Mouse (Mus musculus) CD4-positive naive resting alpha-beta T cell, adult 57 days (primary cell): Measurements from ENCODE around the gene Krtap17-1. TPM values are rescaled to one million over a fixed set of nuclear protein-coding genes. Genes with fewer than 3 reads are reported as not detected.

Experiments used
- total RNA-seq: library from RNA; stranded (reverse); gene quantifications from one replicate; pipeline ENCODE4 v1.2.4, GENCODE M21; 2023

Gene Krtap17-1
- not detected for total RNA-seq

DNA sequence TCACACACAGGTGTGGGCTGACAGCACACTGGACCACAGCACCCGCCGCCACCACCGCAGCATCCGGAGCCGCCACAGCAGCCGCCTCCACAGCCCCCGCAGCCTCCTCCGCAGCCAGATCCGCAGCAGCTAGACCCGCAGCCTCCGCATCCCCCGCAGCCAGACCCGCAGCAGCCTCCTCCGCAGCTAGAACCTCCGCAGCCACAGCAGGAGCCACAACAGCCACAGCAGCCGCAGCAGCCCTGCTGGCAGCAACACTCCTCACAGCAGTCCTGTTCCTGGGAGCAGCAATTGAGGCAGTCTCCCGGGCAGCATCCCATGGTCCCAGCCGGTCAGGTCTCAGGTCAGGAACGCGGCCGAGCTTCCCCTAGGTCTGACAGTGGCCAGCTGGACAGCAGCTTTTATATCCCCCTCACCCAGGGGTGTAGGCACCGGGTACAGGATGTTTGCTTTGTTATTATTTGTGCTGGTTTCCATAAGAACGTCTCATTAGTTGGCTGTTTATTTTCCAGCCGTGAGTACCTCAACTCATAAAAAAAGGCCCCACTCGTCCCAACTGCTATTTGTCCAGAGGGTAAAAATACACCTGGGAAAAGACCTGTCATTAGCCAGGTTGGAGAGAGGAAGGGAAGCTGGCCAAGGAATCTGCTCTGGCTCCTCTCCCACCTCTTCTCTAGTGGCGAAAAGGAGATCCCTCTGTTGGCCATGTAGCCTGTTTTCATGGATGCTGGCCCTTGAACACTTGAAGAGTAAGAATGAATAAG lies at the start of gene Krtap17-1:
TSS of gene Krtap17-1 (minus strand) at position 375 of the 764 bp plus-strand sequence.

DNA sequence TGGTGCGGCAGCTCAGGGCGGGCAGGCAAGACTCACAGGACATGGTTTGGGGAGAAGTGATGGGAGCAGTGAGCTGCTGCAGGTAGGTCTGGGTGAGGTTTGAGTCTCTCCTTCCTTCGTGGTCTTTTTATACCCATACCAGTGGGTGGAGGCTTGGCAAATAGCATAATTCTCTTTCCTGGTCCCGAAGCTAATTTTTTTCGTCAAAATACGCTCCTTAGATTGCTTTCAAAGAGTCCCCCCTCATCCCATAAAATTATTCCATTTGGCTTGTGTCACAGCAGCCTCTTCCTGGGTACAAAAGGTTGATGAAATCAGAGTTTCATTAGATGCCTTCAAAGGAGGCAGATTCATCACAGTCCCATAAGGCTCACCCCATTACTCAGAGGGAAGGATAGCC lies 47.7 kb upstream of the Krtap17-1 start, which contains the start of gene Krt34:
TSS of gene Krt34 (minus strand) at position 101 of the 400 bp plus-strand sequence.

DNA sequence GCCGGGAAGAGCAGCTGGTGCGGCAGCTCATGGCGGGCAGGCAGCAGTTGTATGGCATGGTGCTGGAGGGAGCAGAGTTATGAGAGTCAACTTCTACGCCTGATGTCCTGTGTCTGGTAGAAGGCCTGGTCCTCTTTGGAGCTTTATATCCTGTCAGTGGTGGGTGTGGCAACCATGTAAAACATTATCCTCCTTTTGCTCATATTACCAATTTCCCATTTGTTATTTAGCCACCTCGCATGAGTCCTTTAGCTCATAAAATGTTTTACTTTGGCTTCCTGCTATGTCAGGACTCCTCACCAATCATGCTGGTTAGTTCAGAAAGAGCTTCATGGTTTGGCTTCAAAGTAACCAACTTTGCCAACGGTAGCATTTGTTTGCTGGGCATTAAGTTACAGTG lies 36.0 kb upstream of the Krtap17-1 start, which contains the start of gene Krt33b:
TSS of gene Krt33b (minus strand) at position 101 of the 400 bp plus-strand sequence.

DNA sequence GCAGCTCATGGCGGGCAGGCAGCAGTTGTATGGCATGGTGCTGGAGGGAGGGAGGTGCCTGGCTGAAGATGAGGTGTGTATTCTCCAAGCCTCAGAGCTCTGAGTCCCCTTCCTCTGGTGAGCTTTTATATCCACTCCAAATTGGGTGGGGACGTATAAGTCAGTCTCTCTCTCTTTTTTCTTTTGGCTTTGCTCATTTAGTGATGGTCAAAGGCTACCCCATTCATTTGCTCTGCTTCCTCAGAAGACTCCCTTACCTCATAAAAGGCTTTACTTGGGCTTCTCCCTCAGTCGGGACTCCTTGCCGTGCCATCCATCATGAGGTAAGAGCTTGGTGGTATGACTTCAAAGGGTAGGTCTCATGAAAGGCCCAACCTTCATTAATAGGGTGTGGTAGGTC lies 22.3 kb upstream of the Krtap17-1 start, which contains the start of gene Krt33a:
TSS of gene Krt33a (minus strand) at position 101 of the 400 bp plus-strand sequence.

DNA sequence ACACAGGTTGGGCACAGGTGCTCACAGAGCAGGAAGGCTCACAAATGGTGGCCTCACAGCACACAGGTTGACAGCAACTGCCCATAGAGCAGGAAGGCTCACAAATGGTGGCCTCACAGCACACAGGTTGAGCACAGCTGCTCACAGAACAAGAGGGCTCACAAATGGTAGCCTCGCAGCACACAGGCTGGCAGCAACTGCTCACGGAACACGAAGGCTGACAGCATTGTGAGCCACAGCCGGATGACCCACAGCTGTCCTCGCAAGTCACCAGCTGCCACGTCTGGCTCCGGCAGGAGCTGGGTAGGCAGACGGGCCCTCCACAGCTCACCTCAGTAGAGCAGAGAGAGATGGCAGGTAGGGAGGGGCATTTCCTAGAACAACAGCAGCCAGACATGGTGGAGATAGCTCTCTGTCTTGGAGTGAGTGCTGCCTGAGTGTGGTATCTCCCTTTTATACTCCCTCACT lies 7.6 kb downstream of the Krtap17-1 start, which contains the start of gene Krtap16-1:
TSS of gene Krtap16-1 (minus strand) at position 418 of the 468 bp plus-strand sequence.

DNA sequence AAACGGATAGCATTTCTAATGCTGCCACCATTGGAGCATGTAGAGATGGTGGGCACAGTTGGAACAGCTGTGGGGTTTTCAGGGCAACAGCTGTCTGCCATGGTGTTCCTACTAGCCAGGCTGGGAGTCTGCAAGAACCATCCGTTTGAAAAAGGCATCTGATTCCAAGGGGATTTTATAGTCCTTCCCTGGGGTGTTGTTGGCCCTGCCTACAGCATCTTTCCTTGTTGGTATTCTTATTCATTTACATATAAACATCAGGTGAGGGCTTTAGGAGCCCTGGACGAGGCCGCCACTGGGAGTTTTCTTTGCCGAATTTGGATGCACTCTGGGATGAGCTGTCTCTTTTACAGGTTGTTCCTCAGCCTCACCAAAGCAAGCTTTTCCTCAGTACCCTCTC lies 14.8 kb downstream of the Krtap17-1 start, which contains the start of gene Krtap29-1:
TSS of gene Krtap29-1 (minus strand) at position 101 of the 400 bp plus-strand sequence.

DNA sequence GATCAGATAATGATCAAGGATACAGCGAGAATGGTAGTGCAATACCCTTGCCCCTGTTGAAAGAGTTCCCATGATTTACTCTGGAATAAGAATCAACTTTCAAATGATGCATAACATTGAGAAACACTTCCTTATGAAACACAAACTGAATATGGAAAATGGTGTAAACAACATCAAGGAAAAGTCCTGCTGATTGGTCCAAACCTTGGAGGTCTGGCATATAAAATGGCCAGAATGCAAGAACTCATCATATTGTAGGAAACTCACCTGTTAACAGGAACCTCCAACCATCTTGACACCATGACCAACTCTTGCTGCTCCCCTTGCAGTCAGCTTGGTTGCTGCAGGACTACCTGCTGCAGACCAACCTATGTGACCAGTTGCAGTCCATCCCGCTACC lies 45.6 kb downstream of the Krtap17-1 start, which contains the start of gene Krtap9-5:
TSS of gene Krtap9-5 (plus strand) at position 301 of the 400 bp plus-strand sequence.

Other genes with a start within 250 kb of the Krtap17-1 start
- not detected for gene Gm11595, start 221.1 kb downstream of the Krtap17-1 start, total RNA-seq
- not detected for gene Krtap4-8, start 213.3 kb downstream of the Krtap17-1 start, total RNA-seq
- gene Krtap4-9, start 208.8 kb downstream of the Krtap17-1 start, total RNA-seq, result not detected
- gene Gm11596, start 200.5 kb downstream of the Krtap17-1 start, total RNA-seq, result not detected
- gene Gm11569, start 195.1 kb downstream of the Krtap17-1 start, total RNA-seq, result not detected
- gene Gm11554, start 189.5 kb downstream of the Krtap17-1 start, total RNA-seq, result not detected
- not detected for gene Krtap4-13, start 184.1 kb downstream of the Krtap17-1 start, total RNA-seq
- gene Gm11564, start 178.3 kb downstream of the Krtap17-1 start, total RNA-seq, result not detected
- gene 2300003K06Rik, start 155.9 kb downstream of the Krtap17-1 start, total RNA-seq, result not detected
- gene Krtap4-16, start 142.4 kb downstream of the Krtap17-1 start, total RNA-seq, result not detected
- not detected for gene Gm11568, start 136.1 kb downstream of the Krtap17-1 start, total RNA-seq
- gene Gm11559, start 129.5 kb downstream of the Krtap17-1 start, total RNA-seq, result not detected
- not detected for gene Krtap9-1, start 120.6 kb downstream of the Krtap17-1 start, total RNA-seq
- not detected for gene Gm11567, start 114.8 kb downstream of the Krtap17-1 start, total RNA-seq
- gene Krtap31-1, start 86.1 kb downstream of the Krtap17-1 start, total RNA-seq, result not detected
- not detected for gene Gm11565, start 79.2 kb downstream of the Krtap17-1 start, total RNA-seq
- not detected for gene Krtap31-2, start 57.7 kb downstream of the Krtap17-1 start, total RNA-seq
- gene Krtap9-5, start 45.5 kb downstream of the Krtap17-1 start, total RNA-seq, result not detected
- gene Krtap29-1, start 14.9 kb downstream of the Krtap17-1 start, total RNA-seq, result not detected
- gene Krtap16-1, start 7.4 kb downstream of the Krtap17-1 start, total RNA-seq, result not detected
- not detected for gene Krt33a, start 22.2 kb upstream of the Krtap17-1 start, total RNA-seq
- not detected for gene Krt33b, start 35.9 kb upstream of the Krtap17-1 start, total RNA-seq
- gene Krt34, start 47.6 kb upstream of the Krtap17-1 start, total RNA-seq, result not detected
- not detected for gene Krt31, start 56.6 kb upstream of the Krtap17-1 start, total RNA-seq
- gene Krt32, start 94.2 kb upstream of the Krtap17-1 start, total RNA-seq, result not detected
- gene Krt35, start 102.2 kb upstream of the Krtap17-1 start, total RNA-seq, result not detected
- not detected for gene Krt36, start 111.6 kb upstream of the Krtap17-1 start, total RNA-seq
- gene Krt13, start 127.6 kb upstream of the Krtap17-1 start, total RNA-seq, result not detected
- not detected for gene Krt15, start 141.9 kb upstream of the Krtap17-1 start, total RNA-seq
- gene Krt19, start 154.7 kb upstream of the Krtap17-1 start, total RNA-seq, result 4.8 TPM
- gene Krt9, start 199.3 kb upstream of the Krtap17-1 start, total RNA-seq, result not detected
- not detected for gene Krt14, start 213.6 kb upstream of the Krtap17-1 start, total RNA-seq